Comparison of ENCODE assay signal across 14 mouse cellular contexts in the genomic region with DNA sequence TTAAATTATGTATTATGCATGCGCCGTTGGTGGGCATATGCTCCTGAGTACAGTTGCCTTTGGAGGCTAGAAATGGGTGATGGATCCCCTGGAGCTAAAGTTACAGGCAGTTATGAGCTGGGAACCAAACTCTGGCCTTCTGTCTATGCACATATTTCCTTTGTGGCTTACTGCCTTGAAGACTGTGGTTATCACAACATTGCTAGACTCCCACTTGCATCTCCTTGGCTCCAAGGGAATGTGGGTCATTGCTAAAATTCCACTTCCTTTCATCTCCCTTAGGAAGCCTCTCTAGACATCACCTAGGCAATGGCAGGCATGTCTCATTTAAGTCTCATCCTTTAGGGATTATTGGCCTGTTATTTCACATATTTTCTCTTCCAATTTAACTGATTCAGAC.
"Had no signal": no experiment of that assay in that cellular context is flagged by ENCODE, and none has a peak within 500 bp of the region (broad histone marks: within the 10 kb centered on the region; RNA-seq: fewer than 3 reads in every experiment).

No protein-coding gene starts in this region.

- H3K9ac ChIP-seq: lung, embryonic 14.5 days; midbrain, embryonic 12.5 days; neural tube, embryonic 12.5 days; stomach, embryonic 15.5 days had no signal

- H3K4me2 ChIP-seq: lung, embryonic 14.5 days; midbrain, embryonic 12.5 days; neural tube, embryonic 12.5 days; stomach, embryonic 15.5 days had no signal

- H3K4me3 ChIP-seq: midbrain, embryonic 10.5 days; midbrain, embryonic 12.5 days; neural tube, embryonic 12.5 days; stomach, embryonic 15.5 days had no signal

- H3K4me1 ChIP-seq: midbrain, embryonic 10.5 days; midbrain, embryonic 12.5 days; neural tube, embryonic 12.5 days; stomach, embryonic 15.5 days had no signal

- H3K27me3 ChIP-seq: midbrain, embryonic 12.5 days; neural tube, embryonic 12.5 days; stomach, embryonic 15.5 days had no signal

- H3K36me3 ChIP-seq: midbrain, embryonic 10.5 days; midbrain, embryonic 12.5 days; neural tube, embryonic 12.5 days; stomach, embryonic 15.5 days had no signal

- H3K9me3 ChIP-seq: midbrain, embryonic 10.5 days; midbrain, embryonic 12.5 days; neural tube, embryonic 12.5 days; stomach, embryonic 15.5 days had no signal

- DNase-seq: lung, adult 18-20 months; lung, embryonic 14.5 days; lung, postnatal 10 days; lung, postnatal 4 days; midbrain, embryonic 14.5 days; right cerebral cortex, postnatal 25 days; thymus, adult 2 months; thymus, postnatal 25 days; thymus, postnatal 4 days had no signal

- H3K27ac ChIP-seq: midbrain, embryonic 10.5 days; midbrain, embryonic 12.5 days; neural tube, embryonic 12.5 days; stomach, embryonic 15.5 days; stomach, postnatal 0 days had no signal
